Mouse (Mus musculus): ENCODE results near the gene Timm44. TPM values are rescaled to one million over a fixed set of nuclear protein-coding genes. Genes with fewer than 3 reads are reported as not detected.

Timm44 gene
- polyA plus RNA-seq (2014; fragmentation: Illumina TruSeq; extraction: RNeasy Lipid Tissue Mini Kit (QIAGEN cat#74804); ENCODE audit: low read depth, low replicate concordance): 105 TPM

GRCm38 (mm10) chr8:4275275-4276110 lies at the start of gene Timm44:
Gene Timm44 (minus strand): TSS chr8:4275913.

GRCm38 (mm10) chr8:4324983-4325750 lies 49.5 kb upstream of the Timm44 start, which contains the start of the genes Ccl25 and Elavl1:
Gene Ccl25 (plus strand): TSS chr8:4325210.
Gene Elavl1 (minus strand): TSS chr8:4325413.

GRCm38 (mm10) chr8:4259125-4259804 lies 16.4 kb downstream of the Timm44 start, which contains the start of gene Ctxn1:
Gene Ctxn1 (minus strand): TSS chr8:4259274.

GRCm38 (mm10) chr8:4252934-4253841 lies 22.5 kb downstream of the Timm44 start, which contains the start of gene Snapc2:
Gene Snapc2 (plus strand): TSS chr8:4253080.

GRCm38 (mm10) chr8:4247951-4248540 lies 27.7 kb downstream of the Timm44 start, which contains the start of gene Tgfbr3l:
Gene Tgfbr3l (plus strand): TSS chr8:4248214.

GRCm38 (mm10) chr8:4238434-4239192 lies 37.1 kb downstream of the Timm44 start, which contains the start of the genes Map2k7 and Gm49320:
Gene Map2k7 (plus strand): TSS chr8:4238740.
Gene Gm49320 (plus strand): TSS chr8:4238865.

GRCm38 (mm10) chr8:4226739-4227347 lies 48.9 kb downstream of the Timm44 start, which contains the start of gene Lrrc8e:
Gene Lrrc8e (plus strand): TSS chr8:4226827.

GRCm38 (mm10) chr8:4216791-4217621 lies 58.7 kb downstream of the Timm44 start, which contains the start of gene Prr36:
Gene Prr36 (minus strand): TSS chr8:4217459.

Other genes with a start within 250 kb of the Timm44 start
- 0.57 TPM for gene Cd209f, start 170.1 kb downstream of the Timm44 start, polyA plus RNA-seq (2014; fragmentation: Illumina TruSeq; extraction: RNeasy Lipid Tissue Mini Kit (QIAGEN cat#74804); ENCODE audit: low read depth, low replicate concordance)
- gene Cd209g, start 141.8 kb downstream of the Timm44 start, polyA plus RNA-seq (2014; fragmentation: Illumina TruSeq; extraction: RNeasy Lipid Tissue Mini Kit (QIAGEN cat#74804); ENCODE audit: low read depth, low replicate concordance): not detected
- gene Evi5l, start 109.3 kb downstream of the Timm44 start, polyA plus RNA-seq (2014; fragmentation: Illumina TruSeq; extraction: RNeasy Lipid Tissue Mini Kit (QIAGEN cat#74804); ENCODE audit: low read depth, low replicate concordance): 19.4 TPM
- 0.07 TPM for gene Prr36, start 58.5 kb downstream of the Timm44 start, polyA plus RNA-seq (2014; fragmentation: Illumina TruSeq; extraction: RNeasy Lipid Tissue Mini Kit (QIAGEN cat#74804); ENCODE audit: low read depth, low replicate concordance)
- gene Lrrc8e, start 49.1 kb downstream of the Timm44 start, polyA plus RNA-seq (2014; fragmentation: Illumina TruSeq; extraction: RNeasy Lipid Tissue Mini Kit (QIAGEN cat#74804); ENCODE audit: low read depth, low replicate concordance): 0.10 TPM
- gene Map2k7, start 37.2 kb downstream of the Timm44 start, polyA plus RNA-seq (2014; fragmentation: Illumina TruSeq; extraction: RNeasy Lipid Tissue Mini Kit (QIAGEN cat#74804); ENCODE audit: low read depth, low replicate concordance): 25.7 TPM
- 0.60 TPM for gene Gm49320, start 37.0 kb downstream of the Timm44 start, polyA plus RNA-seq (2014; fragmentation: Illumina TruSeq; extraction: RNeasy Lipid Tissue Mini Kit (QIAGEN cat#74804); ENCODE audit: low read depth, low replicate concordance)
- gene Tgfbr3l, start 27.7 kb downstream of the Timm44 start, polyA plus RNA-seq (2014; fragmentation: Illumina TruSeq; extraction: RNeasy Lipid Tissue Mini Kit (QIAGEN cat#74804); ENCODE audit: low read depth, low replicate concordance): 6.6 TPM
- 2.1 TPM for gene Snapc2, start 22.8 kb downstream of the Timm44 start, polyA plus RNA-seq (2014; fragmentation: Illumina TruSeq; extraction: RNeasy Lipid Tissue Mini Kit (QIAGEN cat#74804); ENCODE audit: low read depth, low replicate concordance)
- gene Ctxn1, start 16.6 kb downstream of the Timm44 start, polyA plus RNA-seq (2014; fragmentation: Illumina TruSeq; extraction: RNeasy Lipid Tissue Mini Kit (QIAGEN cat#74804); ENCODE audit: low read depth, low replicate concordance): 5.3 TPM
- 23.5 TPM for gene Ccl25, start 49.3 kb upstream of the Timm44 start, polyA plus RNA-seq (2014; fragmentation: Illumina TruSeq; extraction: RNeasy Lipid Tissue Mini Kit (QIAGEN cat#74804); ENCODE audit: low read depth, low replicate concordance)
- gene Elavl1, start 49.5 kb upstream of the Timm44 start, polyA plus RNA-seq (2014; fragmentation: Illumina TruSeq; extraction: RNeasy Lipid Tissue Mini Kit (QIAGEN cat#74804); ENCODE audit: low read depth, low replicate concordance): 35.2 TPM
- 1.2 TPM for gene Cers4, start 217.1 kb upstream of the Timm44 start, polyA plus RNA-seq (2014; fragmentation: Illumina TruSeq; extraction: RNeasy Lipid Tissue Mini Kit (QIAGEN cat#74804); ENCODE audit: low read depth, low replicate concordance)

All from testis, adult 10 weeks (tissue).